Mouse (Mus musculus): Measurements from ENCODE around the gene Nt5e.
"Not testable (repeated sequence)": the region's sequence is repeated elsewhere in the genome, so short reads cannot be mapped to it uniquely, and the experiment has no call there.

Nt5e gene

GRCm38 (mm10) chr9:88326930-88327901 lies at the start of gene Nt5e:
Gene Nt5e, plus strand, starts transcription at chr9:88327197.
- peak; percentile 26 for DNase-seq (ENCODE audit: extremely low read depth, low read depth)

- DNase-seq (ENCODE audit: extremely low read depth, low read depth), result no peak
These were observed 49.4 kb upstream of the Nt5e start for GRCm38 (mm10) chr9:88277588-88277987.

DNA sequence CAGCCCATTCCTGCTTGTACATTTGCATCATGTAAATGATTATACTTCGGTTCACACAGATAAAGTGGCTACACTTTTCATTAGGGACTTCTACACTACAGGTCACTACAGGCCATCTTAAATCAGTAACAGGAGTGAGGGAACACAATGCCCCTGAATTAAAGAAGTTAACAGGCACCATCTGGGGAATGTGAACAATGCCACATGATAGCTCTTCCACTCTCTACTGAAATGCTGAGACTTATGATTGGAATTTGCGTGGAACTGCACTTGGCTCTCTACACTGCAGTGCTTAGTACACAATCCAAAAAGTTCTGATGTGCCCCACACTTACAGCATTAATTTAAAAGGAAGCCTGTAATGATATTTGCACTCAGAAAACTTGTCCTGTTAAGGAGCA lies 47.3 kb upstream of the Nt5e start:
- no peak for DNase-seq (ENCODE audit: extremely low read depth, low read depth)

- DNase-seq (ENCODE audit: extremely low read depth, low read depth), result no peak
These were observed 37.3 kb upstream of the Nt5e start for GRCm38 (mm10) chr9:88289568-88290168.

DNA sequence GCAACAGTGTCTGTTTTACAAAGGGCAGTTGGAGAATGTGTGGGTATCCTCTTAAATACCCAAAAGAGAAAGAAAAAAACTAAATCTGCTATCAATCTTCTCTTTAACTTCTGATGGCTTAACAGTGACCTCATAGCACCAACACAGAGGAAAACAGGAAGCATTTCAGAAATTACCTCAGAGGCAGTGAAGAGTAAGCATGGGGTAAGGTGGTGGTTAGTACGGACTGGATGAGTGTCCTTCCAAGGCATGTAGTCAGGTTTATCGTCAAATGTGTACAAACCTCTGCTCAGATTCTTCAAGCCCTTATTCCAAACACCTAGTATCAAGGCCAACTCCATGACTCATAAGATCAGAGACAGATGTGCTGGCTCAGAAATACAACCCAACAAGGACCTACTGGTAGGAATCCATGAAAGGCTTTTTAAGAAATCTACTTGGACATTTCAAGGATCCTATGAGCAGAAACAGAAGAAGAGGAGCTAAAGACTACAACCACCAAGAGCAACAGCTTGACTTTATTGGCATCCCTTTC lies 34.1 kb upstream of the Nt5e start:
- no peak for DNase-seq (ENCODE audit: extremely low read depth, low read depth)

DNA sequence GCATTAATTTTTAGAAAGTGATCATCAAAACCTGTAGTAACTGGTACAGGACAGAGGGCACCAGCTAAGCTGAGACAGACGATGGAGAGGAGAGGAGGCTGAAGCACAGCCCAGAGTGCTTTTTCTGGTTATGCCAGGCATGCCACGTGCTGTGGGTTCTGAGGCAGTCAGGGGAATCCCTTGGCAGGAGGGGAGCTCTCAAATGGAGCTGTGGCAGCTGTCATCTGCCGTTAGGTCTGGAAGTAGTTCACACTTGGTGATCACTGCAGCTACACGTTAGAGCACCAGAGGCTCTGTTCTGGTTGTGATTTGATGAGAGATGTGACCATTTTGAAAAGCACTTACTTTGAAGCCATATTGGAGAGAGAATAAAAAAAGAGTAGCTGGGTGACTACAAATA lies 31.2 kb upstream of the Nt5e start:
- DNase-seq (ENCODE audit: extremely low read depth, low read depth), result no peak

GRCm38 (mm10) chr9:88296321-88296720 lies 30.7 kb upstream of the Nt5e start:
- no peak for DNase-seq (ENCODE audit: extremely low read depth, low read depth)

DNA sequence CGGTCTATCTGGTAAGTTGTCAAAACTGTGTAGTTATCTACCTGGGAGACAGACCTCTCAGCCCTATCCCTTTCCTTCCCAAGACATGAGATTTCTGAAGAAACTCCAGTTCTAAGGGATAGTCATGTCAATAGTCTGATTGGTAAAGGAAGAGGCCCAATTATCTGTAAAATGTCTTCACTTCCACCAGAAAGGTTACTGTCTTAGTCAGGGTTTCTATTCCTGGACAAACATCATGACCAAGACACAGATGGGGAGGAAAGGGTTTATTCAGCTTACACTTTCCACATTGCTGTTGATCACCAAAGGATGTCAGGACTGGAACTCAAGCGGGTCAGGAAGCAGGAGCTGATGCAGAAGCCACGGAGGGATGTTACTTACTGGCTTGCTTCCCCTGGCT lies 29.8 kb upstream of the Nt5e start:
- DNase-seq (ENCODE audit: extremely low read depth, low read depth), result not testable (repeated sequence)

GRCm38 (mm10) chr9:88297871-88298658 lies 28.9 kb upstream of the Nt5e start:
- no peak for DNase-seq (ENCODE audit: extremely low read depth, low read depth)

- DNase-seq (ENCODE audit: extremely low read depth, low read depth), result no peak
These were observed 19.9 kb upstream of the Nt5e start for GRCm38 (mm10) chr9:88307019-88307618.

GRCm38 (mm10) chr9:88309127-88309526 lies 17.9 kb upstream of the Nt5e start:
- no peak for DNase-seq (ENCODE audit: extremely low read depth, low read depth)

- DNase-seq (ENCODE audit: extremely low read depth, low read depth), result no peak
These were observed 7.8 kb upstream of the Nt5e start for GRCm38 (mm10) chr9:88319226-88319625.

DNA sequence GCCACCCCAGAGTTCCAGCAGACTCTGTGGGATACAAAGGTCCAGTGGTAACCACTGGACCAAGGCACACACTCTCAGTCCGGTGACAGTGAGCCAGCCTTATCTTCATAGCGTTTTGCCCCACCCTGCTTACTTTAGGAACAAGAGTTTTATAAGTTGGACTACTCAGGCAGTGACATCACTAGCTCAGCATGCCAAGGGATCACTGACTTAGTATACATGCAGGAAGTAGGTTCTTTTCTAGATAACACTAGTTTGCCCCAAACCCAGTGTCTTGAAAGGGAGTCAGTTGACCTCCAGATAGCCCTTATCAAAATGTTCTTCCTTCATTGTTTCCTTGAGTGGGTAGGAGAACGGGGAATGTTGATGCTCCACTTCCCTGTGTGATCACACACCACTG lies 2.4 kb upstream of the Nt5e start:
- DNase-seq (ENCODE audit: extremely low read depth, low read depth), result peak; percentile 63

GRCm38 (mm10) chr9:88328666-88329065 lies 1.7 kb downstream of the Nt5e start:
- no peak for DNase-seq (ENCODE audit: extremely low read depth, low read depth)

DNA sequence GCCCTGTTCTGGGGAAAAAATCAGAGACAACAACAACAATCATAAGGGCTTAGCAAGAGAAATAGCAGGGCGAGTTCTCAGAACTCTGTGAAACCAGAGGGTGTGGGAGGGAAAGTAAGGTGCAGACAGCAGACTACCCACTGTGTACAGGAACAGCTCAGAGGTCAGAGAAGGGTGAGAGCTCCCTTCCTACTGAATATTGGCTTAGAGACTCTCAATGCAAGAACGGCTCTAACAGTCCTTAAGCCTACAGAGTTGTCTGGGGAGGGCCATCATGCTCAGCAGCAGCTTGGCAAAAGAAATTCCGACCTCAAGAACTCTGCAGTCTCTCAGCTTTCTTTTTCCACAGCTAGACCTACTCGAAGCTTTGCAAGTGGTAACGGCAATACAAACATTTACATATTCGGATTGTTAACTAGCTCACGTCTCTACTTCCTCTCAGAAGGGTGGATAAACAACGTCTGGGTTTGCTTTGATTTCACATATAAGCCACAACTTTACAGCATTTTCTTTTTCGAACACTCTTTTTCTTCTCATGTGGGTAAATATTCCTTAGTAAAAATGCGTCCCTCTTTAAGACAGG lies 2.3 kb downstream of the Nt5e start:
- no peak for DNase-seq (ENCODE audit: extremely low read depth, low read depth)

- DNase-seq (ENCODE audit: extremely low read depth, low read depth), result no peak
These were observed 3.3 kb downstream of the Nt5e start for GRCm38 (mm10) chr9:88330316-88330715.

DNA sequence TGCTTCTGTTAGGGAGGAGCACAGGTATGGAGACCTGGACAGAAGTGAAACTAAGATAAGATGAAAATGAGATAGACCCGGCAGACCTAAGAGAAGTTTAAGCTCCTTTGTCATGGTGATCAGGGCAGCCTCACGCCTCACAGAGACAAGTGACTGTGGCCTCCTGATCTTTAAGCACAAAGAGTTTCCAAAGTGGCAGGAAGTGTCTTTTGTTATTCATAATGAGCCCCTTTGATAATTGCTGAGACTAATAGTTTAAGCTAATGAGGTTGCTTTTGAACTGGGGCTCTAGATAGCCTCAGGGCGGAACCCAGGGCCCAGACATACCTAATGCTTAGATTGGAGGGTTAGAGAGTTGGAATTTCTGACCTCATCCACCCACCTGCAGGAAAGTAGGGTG lies 5.5 kb downstream of the Nt5e start:
- DNase-seq (ENCODE audit: extremely low read depth, low read depth), result no peak

DNA sequence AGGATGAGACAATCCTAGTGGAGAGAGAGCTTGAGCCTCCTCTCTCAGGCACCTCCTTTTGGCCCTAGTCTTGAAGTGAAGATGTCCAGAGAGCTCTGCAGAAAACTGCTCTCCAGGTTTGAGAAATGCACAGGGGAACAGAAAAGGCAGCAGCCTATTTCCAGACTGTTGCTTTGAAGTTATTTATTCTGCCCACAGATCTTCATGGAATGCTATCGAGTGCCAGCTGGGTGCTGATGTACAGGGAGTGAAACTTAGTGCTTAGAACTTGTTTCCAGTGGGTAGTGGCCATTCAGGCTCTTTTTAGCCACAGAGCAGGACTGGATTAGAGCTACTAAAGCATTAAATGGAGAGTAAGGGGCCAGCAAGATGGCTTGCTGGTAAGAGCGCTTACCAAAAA lies 8.8 kb downstream of the Nt5e start:
- DNase-seq (ENCODE audit: extremely low read depth, low read depth), result no peak

DNA sequence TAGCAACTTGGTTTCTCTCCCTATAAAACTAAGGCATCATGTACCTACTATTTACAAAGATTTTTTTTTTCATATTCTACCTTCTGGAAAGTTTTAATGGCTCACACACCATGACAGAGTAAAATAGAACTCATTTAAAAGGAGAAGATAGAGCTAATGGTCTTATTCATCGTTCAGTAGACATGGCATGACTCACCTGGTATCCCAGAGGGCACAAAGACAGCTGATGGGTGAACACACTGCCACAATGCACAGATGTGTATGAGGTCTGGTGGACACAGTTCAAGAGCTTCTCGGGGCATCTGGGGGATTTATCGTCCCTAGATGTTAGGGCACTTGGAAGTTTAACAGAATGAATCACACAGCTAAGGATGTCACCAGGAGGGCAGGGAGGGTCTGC lies 13.8 kb downstream of the Nt5e start:
- no peak for DNase-seq (ENCODE audit: extremely low read depth, low read depth)

- DNase-seq (ENCODE audit: extremely low read depth, low read depth), result no peak
These were observed 15.2 kb downstream of the Nt5e start for GRCm38 (mm10) chr9:88342241-88342640.

DNA sequence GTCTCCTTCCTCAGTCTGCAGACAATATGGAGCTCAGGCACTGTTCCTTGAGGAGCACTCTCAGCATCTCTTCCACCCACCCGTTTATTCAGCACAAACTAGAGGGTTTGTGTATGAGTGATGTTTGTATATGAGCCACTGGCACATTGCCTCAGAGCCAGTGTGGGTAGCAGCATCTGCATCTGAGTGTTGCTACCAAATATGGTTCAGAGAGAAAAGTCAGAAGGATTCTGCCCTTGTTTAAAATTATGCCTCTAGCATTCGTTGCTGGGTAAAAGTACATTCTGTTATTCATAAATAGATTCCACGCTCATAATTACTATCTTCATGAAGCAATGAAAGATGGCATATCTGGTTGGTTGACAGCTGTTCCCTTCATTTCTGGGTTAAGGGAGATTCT lies 15.7 kb downstream of the Nt5e start:
- DNase-seq (ENCODE audit: extremely low read depth, low read depth), result no peak
